Mouse (Mus musculus) mouse embryonic stem cell (cell line): ENCODE measurements around the gene Fndc3b.

ENCODE experiments used
- in situ Hi-C, 2 experiments: fragments of 300-500 bp; cut with MboI; formaldehyde crosslinking; loops; 1 replicate in 1 of 2; 3 replicates in 1 of 2; pipeline ENCODE4 v1.14.3; 2019 to 2020; ENCODE audit warnings: low sequenced_read_pairs in 2 of 2, low pct_unique_long_range_greater_than_20kb in 1 of 2, mixed read lengths in 1 of 2; ENCODE audit not compliant: unreplicated experiment in 1 of 2

Fndc3b gene

DNA sequence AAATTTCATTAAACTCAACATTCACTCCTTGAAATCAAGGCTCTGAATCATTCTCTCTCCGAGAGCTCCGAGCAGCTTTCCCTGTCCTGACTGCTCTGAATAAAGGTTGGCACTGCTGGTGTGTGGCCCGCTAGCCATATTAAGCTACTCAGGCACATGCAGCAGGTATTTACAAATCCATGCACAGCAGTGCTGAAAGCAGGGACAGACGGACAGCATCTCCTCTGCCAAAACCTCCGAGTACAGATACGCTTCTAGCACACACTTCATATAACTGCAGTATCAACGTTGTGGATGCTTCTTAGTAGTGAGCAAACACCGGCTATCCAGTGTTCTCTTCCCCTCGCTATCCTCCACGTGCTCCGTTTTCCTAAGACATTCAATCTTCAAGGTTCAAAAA, 167.0 kb downstream of the Fndc3b start:
- in situ Hi-C loops = no loop called here

DNA sequence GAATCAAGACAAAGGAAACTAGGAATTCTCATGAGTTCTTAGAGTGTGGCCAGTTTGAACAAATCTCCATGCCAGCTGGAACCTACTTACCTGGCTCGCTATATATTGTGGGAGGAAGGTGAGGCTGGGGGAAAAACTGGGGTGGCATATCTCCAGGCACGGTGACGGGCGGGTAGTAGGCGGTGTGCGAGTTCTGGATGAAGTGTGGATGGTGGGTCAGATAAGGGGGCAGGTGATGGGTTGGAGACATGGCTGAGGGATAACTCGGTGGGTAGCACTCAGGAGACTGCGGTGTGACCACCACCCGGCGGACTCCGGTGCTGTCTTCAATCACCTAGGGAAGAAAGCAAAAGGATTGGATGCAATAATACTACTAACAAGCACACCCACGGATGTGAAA, 169.3 kb downstream of the Fndc3b start:
- in situ Hi-C loops = no loop called here

DNA sequence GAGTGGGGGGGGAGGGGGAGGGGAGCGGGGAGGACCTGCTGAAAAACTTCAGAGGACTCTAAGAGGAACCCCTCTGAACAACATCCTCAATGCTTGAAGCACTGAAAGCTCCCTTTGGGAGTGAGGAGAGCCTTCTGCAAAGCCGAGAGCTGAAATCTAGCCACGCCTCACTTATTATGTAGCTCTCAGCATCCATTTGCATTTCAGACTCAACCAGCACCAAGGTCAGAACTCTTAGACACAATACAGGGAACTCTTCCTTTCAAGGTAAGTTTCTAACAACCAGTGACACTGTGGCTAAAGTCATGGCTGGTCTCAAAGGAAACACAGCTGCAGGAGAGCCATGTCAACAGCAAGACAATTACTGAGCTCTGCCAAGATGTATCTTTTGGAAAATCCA, 169.9 kb downstream of the Fndc3b start:
- in situ Hi-C loops = no loop called here

DNA sequence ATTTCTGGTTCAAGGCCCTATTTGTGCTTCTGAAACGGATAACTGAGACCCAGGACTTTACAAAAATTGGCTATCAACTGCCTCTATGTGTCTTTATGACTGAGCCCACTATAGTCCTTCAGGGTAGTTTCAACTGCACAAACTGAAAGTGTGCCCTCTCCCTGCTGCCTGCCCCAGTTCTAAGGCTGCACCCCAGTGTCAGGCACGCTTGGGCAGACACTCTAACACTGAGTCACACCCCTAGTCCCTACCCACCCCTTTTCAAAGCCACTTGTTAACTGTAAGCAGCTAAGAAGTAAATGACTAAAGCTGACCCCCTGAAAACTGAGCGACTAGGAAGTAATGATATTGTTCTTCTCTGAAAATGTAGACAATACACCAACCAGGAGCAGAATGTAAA, 176.9 kb downstream of the Fndc3b start:
- in situ Hi-C loops = no loop called here

DNA sequence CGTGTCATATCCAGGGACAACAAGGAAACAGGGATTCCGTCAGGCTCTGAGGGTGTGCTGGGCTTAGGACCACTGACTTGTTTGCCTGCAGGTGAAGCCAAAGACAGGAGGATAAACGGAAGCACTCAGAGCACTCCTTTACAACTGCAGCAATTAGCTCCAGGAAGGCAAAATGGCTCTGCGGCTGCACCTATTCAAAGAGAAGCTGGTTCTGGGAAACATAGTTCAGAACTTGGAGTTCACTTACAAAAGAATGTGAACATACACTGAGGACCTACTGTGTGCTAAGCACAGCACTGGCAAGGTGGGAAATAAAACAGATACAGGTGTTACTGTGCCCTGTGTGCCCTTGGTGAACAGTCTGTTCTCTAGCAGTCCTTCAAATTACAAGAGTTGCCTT, 177.4 kb downstream of the Fndc3b start:
- in situ Hi-C loops = no loop called here

DNA sequence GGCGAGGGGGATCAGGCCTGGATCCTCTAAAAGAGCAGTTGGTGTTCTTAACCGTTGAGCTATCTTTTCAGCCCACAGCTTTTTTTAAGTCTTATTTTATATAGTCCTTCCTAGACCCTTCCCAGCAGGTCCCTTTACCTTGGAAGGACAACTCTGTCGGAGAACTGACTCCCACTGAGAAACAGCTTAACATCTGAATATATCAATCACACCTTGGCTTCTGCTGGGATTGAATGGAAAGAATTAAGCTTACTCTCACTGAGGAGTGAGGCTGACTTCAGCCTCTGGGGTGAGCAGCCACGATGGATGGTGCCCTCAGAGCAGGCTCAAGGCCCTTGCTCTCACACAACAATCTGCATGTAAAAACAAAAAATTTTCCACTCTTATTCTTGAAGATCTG, 179.1 kb downstream of the Fndc3b start:
- in situ Hi-C loops = no loop called here

DNA sequence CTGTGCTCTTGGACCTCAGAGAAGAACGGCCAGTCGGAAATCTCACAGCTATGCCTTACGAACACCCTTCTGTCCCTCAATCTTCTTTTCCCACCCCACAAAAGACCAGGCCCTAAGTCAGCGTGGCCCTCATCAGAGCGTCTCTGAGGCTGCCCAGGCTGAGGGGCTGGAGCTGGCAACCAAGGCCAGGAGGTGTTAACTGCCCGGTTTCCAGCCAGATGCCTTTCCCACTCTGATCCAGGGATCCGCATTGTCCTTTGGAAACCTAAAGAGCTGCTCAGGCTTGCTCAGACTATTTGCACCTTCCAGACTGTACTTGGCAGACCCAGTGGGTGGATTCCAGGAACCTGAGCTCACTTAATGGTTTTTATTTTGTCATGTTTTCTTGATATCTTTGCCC, 180.7 kb downstream of the Fndc3b start:
- in situ Hi-C loops = no loop called here

DNA sequence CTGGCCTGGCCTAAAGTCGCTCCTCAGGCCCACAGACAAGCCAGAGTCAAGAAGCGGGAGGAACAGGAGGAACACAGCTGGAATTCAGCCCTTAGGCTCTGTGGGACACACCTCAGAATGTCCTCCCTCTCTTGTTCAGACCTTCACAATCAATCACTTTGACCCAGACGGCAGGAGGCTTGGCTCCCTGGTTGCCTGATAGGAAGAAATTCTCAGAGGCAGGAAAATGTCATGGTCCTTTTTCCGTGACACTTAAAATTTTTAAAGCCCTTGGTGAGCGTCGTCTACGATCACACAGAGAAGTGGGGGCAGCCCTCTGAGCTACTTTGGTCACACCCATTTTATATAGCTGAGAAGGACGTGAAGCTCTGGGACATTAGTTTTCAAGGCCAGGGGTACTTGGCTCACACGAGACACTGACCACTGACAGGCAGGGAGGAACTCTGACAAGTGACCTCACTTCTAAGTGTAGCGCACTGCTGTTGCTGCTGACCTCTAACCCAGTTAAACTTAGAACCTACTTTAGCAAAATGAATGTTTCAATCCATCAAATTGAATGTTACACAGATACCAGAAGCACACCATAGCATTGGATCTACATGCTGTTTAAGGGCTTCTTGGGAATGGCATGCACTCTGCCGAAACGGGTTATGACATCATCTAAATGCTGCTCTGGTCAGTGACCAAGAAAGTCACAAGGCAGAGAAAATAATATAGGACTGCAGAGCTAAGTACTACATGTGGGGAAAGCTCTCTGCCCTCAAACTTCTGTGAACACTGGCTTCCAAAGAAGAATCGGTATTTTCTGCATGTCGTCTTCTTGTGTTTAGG, 181.7 kb downstream of the Fndc3b start:
- in situ Hi-C loops = no loop called here

DNA sequence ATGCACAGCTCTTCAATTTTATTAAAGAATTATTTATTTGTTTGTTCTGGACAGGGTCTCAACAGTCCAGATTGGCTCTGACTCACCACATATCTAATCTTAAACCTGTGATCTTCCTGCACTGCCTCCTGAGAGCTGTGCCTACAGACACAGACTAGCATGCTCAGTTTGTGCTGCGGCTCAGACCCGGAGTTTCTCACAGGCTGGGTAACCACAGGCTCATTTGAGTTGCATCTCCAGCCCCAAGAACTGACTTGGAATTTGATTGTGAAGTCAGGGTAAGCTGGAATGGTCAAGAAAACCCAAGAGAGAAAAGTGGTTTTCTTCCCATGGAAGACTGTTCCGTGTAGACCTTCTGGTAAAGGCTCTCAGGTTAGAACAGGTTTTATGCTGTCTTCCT, 184.1 kb downstream of the Fndc3b start:
- in situ Hi-C loops = no loop called here

DNA sequence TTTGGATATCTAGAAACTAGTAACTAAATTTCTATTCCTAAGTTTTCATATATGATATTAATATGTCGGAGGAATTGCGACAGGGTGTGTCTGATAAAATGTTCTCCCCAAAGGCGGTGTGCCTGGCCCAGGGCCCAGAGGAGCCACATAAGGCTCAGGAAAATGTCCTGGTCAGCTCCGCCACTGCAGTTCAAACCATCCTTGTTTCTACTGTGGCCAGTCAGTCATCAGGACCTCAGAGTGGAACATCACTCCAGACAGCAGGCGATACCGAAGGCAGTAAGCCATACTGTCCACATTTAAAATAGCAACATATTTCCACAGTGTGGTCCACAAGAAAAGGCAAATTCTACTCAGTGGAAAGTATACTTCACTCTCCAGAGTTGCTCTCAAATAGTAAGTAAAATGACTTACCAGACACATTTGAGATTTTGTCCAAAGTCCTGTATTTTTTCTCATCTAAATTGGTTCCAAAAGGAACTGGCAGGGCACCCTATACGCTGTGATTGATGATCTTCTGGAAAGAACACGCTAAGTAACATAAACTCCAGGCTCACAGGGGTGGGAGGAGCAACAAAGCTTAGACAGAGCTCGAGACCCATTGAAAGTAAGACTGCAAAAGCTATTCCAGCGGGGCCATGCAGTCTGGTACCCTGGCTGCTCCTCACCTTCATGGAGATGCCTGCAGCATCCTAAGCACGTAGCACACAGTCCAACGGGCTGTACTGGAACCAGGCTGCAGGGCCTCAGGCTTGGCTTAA, 187.8 kb downstream of the Fndc3b start:
- in situ Hi-C loops = no loop called here

DNA sequence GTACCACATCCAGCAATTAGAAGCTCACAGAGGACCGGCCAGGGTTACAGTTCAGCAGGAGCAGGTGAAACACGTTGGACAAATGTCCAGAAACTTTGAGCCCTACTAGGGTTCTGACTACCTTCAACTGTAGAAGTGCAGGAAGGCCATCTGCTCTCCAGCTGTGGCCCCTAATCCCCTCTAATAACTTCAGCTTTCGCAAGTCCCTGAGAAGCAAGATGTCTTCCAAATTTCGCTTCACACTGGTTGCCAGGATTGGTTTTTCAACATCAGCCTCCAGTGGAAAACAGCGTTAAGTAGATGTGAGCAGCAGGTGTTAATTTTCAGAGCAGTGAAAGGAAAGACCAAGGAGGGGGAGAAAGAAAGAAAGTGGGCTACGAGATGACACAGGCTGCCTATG, 190.7 kb downstream of the Fndc3b start:
- in situ Hi-C loops = no loop called here

DNA sequence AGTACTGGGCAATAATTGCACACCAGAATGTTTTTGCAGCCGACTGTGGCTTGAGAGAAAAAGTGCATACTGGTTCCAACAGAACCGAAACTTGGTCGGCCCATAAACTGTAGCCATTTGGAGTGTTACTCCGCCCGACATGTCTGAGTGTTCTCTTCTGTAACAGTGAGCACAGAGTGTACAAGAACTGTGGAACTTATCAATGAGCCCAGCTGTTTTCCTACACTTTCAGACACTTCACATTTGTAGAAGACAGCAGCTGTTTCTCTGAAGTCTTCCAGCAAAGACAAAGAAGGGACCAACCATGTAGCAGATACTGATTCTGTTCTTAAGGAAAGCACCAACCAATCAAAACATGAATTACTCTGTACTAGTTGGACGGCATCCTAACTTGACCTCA, 191.6 kb downstream of the Fndc3b start:
- in situ Hi-C loops = no loop called here

DNA sequence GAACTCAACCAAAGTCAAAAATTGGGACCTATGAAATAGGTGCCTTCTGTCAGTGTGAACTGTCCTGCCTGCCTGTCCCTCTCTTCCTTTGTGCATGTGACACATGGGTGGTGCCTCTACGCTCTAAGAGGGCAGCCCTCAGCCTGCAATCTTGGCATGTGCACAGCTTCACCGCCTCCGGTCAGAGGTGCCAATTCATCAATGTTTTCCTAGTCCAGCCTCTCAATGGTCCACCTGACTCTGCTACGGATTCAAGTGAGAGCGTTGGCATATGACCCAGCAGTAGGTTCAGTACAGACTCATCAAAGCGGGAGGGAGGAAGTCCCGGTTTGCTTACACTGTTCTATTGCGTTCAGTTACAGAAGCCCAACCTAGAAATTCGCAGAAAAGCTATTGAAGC, 192.2 kb downstream of the Fndc3b start:
- in situ Hi-C loops = no loop called here

DNA sequence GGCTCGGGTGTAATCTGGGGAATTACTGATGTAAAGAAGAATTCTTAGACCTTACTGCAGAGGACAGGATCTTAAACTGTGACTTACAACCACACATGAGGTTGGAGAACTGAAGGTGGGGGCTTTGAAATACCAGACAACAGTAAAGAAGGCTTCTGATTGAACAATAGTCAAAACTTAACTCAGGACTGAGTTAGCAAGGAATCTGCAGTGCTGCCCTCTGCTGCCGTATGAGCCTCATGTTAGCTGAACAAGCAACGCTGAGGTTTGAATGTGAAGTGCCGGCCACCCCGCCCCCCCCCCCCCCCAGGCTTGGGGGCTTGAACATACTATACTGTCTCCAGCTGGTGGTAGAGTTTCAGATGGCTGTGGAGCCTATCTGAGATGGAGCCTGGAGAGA, 194.6 kb downstream of the Fndc3b start:
- in situ Hi-C loops = no loop called here

DNA sequence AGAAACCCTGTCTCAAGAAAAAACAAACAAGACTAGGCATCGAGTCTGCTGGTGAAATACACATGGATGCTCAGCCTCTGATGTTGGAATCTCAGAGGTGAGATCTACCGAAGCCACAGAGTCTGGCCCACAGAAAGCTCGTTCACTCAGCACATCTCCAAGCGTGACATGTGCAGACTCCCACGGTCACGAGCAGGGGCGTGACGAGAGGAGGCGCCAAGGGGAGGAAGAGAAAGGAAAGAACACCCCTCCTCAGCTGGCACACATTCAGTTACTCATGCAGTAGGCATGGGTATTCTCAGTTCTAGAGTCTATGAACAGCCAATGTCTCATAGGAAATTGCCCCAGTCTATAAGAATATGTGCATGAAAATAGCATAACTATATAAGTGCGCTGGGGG, 199.3 kb downstream of the Fndc3b start:
- in situ Hi-C loops = no loop called here

DNA sequence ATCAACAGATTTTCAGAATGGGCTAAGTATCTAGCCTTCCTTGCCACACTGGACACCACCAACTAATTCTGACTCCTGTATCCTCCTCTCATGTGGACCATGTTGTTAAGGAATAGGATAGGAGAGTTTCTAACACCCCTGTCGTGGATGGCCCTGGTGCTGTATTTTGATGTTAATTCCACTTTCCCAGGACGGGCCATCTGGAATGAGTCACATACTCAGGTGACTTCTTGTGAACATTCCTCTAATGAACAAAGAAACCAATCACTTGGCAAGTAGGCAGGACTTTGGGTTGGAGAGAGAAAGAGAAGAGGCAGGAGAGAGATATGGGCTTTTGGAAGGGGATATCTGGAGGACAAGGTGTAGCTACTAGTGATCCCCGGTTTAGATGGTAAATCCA, 204.2 kb downstream of the Fndc3b start:
- in situ Hi-C loops = no loop called here

DNA sequence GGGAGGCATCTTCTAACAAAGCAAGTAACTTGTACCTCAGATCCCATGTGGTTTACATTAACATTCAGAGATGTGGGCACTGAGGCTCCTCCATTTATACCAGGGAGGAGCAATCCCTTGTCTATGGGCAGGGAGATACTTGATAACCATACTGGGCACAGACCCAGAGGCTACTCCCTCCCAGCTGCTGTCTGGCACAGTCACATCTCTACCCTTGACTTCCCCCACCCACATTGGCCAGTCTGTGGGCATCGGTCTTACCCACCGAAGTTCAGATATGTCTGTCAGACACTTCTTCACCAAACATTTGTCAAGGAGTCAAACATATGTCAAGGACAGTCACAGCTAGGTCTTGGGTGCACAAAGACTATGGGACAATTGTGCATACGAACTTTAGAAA, 205.5 kb downstream of the Fndc3b start:
- in situ Hi-C loops = no loop called here

DNA sequence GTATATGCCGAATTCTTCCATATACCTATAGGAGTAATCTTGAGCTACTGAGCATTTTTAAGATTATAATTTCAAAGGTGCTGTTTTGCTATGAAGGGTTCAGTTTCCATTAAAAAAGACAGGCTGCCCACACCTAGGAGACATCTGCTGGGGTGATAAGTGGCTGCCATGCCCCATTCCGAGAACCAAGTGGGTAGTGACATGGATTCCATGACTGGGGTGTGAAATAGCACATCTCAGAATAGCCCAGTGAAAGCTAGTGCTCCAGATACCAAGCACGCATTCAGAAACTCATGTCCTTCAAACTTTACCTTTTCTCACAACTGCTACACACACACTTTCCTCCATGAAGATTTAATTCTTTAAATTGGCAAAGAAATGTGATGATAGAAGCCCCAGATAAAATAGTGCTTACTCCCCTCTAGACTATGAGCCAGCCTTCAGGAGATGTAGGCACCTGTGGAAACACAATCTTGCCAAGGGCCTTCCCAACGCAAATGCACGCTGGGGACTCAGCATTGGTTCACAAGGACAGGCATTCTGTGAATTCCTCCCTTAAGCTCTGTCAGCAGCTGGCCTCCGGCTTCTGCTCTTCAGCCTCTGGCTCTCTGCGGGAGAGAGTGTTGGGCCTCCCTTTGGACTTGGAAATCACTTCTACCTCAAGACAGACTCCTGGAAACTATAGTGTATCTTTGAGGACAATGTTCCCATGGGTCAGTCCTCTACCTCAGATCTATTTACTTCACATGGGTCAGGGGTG, 207.6 kb downstream of the Fndc3b start:
- in situ Hi-C loops = no loop called here

DNA sequence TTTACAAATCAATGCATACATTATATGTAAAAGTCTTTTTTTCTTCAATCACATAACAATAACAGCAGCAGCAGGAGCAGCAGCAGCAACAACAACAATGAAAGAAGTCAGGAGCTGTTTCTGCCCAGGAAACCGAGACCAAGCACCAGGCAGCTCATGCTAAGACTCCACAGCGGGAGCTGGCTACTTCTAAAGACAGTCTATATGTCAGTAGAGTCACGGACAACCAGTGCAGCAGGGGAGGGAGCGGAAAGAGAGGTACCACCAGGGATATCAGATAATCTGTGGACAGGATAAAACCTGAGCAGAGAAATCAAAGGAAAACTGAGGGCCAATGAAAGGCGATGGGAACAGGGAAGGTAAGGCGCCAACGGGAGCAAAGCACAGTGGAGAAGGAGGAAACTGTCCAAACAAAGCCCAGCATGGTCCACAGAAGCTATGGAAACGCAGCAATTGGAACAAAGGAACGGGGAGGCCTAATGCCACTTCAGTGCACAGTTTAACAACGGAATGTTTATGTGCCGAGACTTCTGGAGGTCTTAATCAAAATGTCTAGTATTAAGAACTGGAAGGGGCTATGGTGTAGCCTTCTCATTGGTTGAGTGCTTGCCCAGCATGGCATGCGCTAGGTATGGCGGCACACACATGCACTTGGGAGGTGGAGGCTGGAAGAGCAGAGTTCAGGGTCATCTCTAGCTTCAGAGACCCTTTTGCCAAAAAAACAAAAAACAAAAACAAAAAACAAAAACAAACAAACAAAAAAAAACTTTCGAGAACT, 215.6 kb downstream of the Fndc3b start:
- in situ Hi-C loops = no loop called here
